Mouse (Mus musculus): ENCODE data around the gene Chrdl2. TPM values are rescaled to one million over a fixed set of nuclear protein-coding genes. Genes with fewer than 3 reads are reported as not detected.
"Not testable (repeated sequence)": the region's sequence is repeated elsewhere in the genome, so short reads cannot be mapped to it uniquely, and the experiment has no call there.

The Chrdl2 gene
- polyA plus RNA-seq, 1 experiment from 2014 or later, result 0.20 TPM

DNA sequence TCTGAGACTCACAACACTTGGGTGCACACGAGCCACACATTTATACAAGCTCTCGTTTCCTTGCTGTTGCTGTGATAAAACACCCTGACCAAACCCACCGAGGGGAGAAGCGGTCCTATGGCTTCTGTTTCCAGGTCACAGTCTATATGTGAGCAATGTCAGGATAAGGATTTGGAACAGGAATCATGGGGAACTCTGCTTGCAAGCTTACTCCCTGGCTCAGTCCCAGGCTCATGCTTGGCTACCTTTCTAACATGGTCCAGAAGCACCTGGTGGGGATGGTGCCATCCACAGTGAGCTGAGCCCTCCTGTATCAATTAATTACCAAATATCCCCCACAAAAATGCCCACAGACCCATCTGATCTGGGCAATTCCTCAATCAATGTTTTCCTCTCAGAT lies 36.8 kb upstream of the Chrdl2 start:
- 84% methylated on average over 4 of the region's 4 CpGs for WGBS
- Histone ChIP-seq H3K9ac (ENCODE audit: low read length) (no peak overlapping the region), H3K9me3 (ENCODE audit: control insufficient read depth, low read length) (no peaks in the 10 kb centered on the region), H3K4me3 (ENCODE audit: low read depth, low read length) (no peak overlapping the region), H3K27ac (ENCODE audit: low read depth, low read length) (no peak overlapping the region), H3K4me2 (ENCODE audit: low read depth) (no peak overlapping the region), H3K27me3 (ENCODE audit: control insufficient read depth, insufficient read depth, low read length) (no peaks in the 10 kb centered on the region), H3K4me1 (ENCODE audit: control insufficient read depth, insufficient read depth, low read length) (peaks cover 31% of the 10 kb centered on the region), H3K36me3 (ENCODE audit: control insufficient read depth, insufficient read depth, low read length) (no peaks in the 10 kb centered on the region)
- no peak for DNase-seq (ENCODE audit: low spot score)
- no peak for ATAC-seq (ENCODE audit: insufficient read depth, low FRiP score, low TSS enrichment)

DNA sequence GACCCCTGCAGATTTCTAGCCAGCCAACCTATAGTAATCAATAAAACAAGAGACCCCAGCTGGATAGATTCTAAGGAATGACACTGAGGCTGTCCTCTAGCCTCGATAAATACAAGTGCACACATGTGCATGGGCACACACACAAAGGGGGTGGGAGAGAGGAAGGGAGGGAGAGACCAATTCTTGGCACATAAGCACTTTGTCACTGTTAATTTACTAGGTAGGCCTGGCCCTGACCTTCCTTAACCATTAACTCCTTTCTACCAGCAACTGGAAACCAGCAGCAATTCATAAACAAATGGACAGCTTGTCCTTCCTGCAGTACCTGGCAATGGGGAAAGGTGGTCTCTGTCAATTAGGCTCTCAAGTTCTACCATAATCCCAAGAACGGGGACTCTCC lies 34.0 kb upstream of the Chrdl2 start:
- 60% methylated on average over 2 of the region's 2 CpGs for WGBS

DNA sequence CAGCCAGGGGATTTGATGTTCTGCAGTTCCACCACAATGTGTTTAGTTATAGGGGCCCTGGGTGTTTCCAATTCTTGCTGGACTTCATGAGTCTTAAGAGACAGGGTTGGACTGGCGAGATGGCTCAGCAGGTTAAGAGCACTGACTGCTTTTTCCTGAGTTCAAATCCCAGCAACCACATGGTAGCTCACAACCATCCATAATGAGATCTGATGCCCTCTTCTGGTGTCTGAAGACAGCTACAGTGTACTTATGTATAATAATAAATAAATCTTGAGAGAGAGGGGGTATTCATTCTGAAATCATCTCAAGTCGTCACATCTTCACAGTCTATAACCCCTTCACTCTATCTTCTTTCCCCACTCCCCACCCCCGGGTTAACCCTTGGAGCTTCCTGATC lies 33.1 kb upstream of the Chrdl2 start:
- not testable (repeated sequence) for ATAC-seq (ENCODE audit: insufficient read depth, low FRiP score, low TSS enrichment); H3K27ac ChIP-seq (ENCODE audit: low read depth, low read length); H3K9me3 ChIP-seq (ENCODE audit: control insufficient read depth, low read length); H3K4me3 ChIP-seq (ENCODE audit: low read depth, low read length); H3K9ac ChIP-seq (ENCODE audit: low read length); H3K27me3 ChIP-seq (ENCODE audit: control insufficient read depth, insufficient read depth, low read length); H3K4me1 ChIP-seq (ENCODE audit: control insufficient read depth, insufficient read depth, low read length); H3K4me2 ChIP-seq (ENCODE audit: low read depth); H3K36me3 ChIP-seq (ENCODE audit: control insufficient read depth, insufficient read depth, low read length); DNase-seq (ENCODE audit: low spot score)
- 80% methylated on average over 3 of the region's 3 CpGs for WGBS

More for the DNA sequence above, 34.0 kb upstream of the Chrdl2 start:
- Histone ChIP-seq H3K9ac (ENCODE audit: low read length) (no peak overlapping the region), H3K9me3 (ENCODE audit: control insufficient read depth, low read length) (no peaks in the 10 kb centered on the region), H3K27me3 (ENCODE audit: control insufficient read depth, insufficient read depth, low read length) (no peaks in the 10 kb centered on the region), H3K4me1 (ENCODE audit: control insufficient read depth, insufficient read depth, low read length) (peaks cover 9% of the 10 kb centered on the region; the same call in 1 of the 2 replicates), H3K4me3 (ENCODE audit: low read depth, low read length) (no peak overlapping the region), H3K4me2 (ENCODE audit: low read depth) (no peak overlapping the region), H3K27ac (ENCODE audit: low read depth, low read length) (no peak overlapping the region), H3K36me3 (ENCODE audit: control insufficient read depth, insufficient read depth, low read length) (no peaks in the 10 kb centered on the region)
- DNase-seq (ENCODE audit: low spot score) (no peak), ATAC-seq (ENCODE audit: insufficient read depth, low FRiP score, low TSS enrichment) (no peak)

DNA sequence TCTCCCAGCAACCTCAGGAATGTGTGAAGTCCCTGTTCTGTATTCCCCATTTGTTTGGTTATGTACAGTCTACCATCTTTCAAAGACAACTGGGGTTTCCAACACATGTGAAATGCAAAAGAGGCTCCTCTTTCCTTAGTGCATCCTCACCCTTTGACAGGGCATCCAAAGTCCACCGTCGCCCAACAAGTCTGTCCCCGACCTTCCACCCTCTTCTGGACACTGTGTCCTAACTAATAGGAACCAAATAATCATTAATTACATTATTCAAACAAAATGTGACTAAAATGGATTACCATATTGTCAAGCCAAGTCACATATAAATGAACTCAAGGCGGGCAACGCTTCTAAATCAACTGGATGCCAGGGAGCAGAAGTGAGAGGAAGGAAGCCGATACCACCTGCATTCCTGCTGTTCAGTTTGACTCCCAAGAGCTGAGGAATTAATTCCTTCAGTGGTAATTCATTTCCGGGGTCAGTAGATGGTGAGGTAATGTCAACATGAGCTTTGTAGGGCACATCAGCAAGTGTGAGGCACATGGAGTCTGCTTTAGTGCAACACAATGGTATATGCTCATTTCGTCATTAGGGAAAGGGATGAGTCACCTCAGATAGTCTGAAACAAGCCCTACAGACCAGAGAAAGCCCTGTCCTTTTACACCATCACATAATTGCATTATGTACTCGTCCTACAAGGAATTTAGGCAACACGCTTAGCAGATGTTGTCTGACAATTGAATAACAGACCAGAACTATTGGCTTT lies 31.6 kb upstream of the Chrdl2 start:
- Histone ChIP-seq H3K36me3 (ENCODE audit: control insufficient read depth, insufficient read depth, low read length) (no peaks in the 10 kb centered on the region), H3K9ac (ENCODE audit: low read length) (no peak overlapping the region), H3K4me3 (ENCODE audit: low read depth, low read length) (no peak overlapping the region), H3K27ac (ENCODE audit: low read depth, low read length) (no peak overlapping the region), H3K27me3 (ENCODE audit: control insufficient read depth, insufficient read depth, low read length) (no peaks in the 10 kb centered on the region), H3K4me1 (ENCODE audit: control insufficient read depth, insufficient read depth, low read length) (peaks cover 15% of the 10 kb centered on the region), H3K4me2 (ENCODE audit: low read depth) (no peak overlapping the region), H3K9me3 (ENCODE audit: control insufficient read depth, low read length) (no peaks in the 10 kb centered on the region)
- ATAC-seq (ENCODE audit: insufficient read depth, low FRiP score, low TSS enrichment) (no peak), DNase-seq (ENCODE audit: low spot score) (no peak)
- WGBS, result 72% methylated on average over 10 of the region's 10 CpGs

DNA sequence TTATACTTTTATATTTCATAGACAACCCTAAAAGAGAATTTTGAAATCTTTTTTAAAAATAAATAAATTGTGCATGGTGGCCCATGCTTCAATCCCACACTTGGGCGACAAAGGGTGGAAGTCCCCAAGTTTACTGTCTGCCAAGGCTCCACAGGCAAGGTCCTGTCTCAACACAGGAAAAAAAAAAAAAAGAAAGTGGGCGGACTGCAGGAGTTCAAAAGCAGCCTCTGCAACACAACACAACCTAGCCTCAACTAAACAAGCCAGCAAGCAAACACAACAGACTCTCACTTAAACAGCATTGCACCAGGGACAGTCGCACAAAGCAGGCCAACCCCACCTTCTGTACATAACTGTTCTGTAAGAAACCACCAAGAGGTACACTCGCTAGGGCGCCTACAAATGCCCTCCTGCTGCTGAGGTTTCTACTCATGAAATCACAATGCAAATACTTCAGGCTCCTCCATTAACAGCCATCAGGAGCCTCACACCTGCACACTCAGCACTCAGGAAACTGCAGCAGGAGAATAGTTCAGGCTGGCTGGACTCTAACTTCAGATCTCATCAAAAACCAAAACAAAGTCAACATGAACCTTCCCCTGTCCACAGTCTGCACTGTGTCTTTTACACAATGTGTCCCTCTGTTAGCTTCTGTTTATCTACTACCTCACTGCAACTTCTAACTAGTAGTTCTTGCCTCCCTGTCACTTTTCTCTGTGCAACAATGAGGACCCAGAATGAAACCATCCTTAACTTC lies 30.0 kb upstream of the Chrdl2 start:
- Histone ChIP-seq H3K27me3 (ENCODE audit: control insufficient read depth, insufficient read depth, low read length) (no peaks in the 10 kb centered on the region), H3K27ac (ENCODE audit: low read depth, low read length) (no peak overlapping the region), H3K4me3 (ENCODE audit: low read depth, low read length) (no peak overlapping the region), H3K9ac (ENCODE audit: low read length) (no peak overlapping the region), H3K36me3 (ENCODE audit: control insufficient read depth, insufficient read depth, low read length) (no peaks in the 10 kb centered on the region), H3K4me1 (ENCODE audit: control insufficient read depth, insufficient read depth, low read length) (peaks cover 15% of the 10 kb centered on the region), H3K4me2 (ENCODE audit: low read depth) (no peak overlapping the region), H3K9me3 (ENCODE audit: control insufficient read depth, low read length) (no peaks in the 10 kb centered on the region)
- ATAC-seq (ENCODE audit: insufficient read depth, low FRiP score, low TSS enrichment) (no peak), DNase-seq (ENCODE audit: low spot score) (no peak)
- WGBS, result 92% methylated on average over 5 of the region's 5 CpGs

DNA sequence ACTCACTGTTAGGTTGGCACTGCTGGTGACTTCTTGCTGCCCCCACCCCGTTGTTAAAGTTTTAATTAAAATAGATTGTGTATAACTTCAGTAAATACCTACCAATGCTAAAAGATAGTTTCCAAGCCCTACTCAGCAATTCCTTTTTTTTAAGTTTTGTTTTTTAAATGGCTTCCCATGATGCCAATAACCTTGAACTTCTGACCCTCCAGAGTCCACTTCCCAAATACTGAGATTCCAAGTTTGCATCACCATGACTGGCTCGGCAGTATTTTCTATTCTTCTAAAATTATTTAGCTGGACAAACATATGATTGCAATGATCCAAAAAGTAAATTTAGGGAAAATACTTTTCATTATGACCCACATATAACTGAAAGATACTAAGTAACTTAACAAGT lies 27.9 kb upstream of the Chrdl2 start:
- WGBS, result 91% methylated on average over 2 of the region's 2 CpGs
- Histone ChIP-seq H3K27me3 (ENCODE audit: control insufficient read depth, insufficient read depth, low read length) (no peaks in the 10 kb centered on the region), H3K9me3 (ENCODE audit: control insufficient read depth, low read length) (no peaks in the 10 kb centered on the region), H3K4me1 (ENCODE audit: control insufficient read depth, insufficient read depth, low read length) (peaks cover 13% of the 10 kb centered on the region), H3K36me3 (ENCODE audit: control insufficient read depth, insufficient read depth, low read length) (no peaks in the 10 kb centered on the region), H3K27ac (ENCODE audit: low read depth, low read length) (no peak overlapping the region), H3K4me2 (ENCODE audit: low read depth) (no peak overlapping the region), H3K4me3 (ENCODE audit: low read depth, low read length) (no peak overlapping the region), H3K9ac (ENCODE audit: low read length) (no peak overlapping the region)
- ATAC-seq (ENCODE audit: insufficient read depth, low FRiP score, low TSS enrichment), result no peak
- DNase-seq (ENCODE audit: low spot score), result no peak

DNA sequence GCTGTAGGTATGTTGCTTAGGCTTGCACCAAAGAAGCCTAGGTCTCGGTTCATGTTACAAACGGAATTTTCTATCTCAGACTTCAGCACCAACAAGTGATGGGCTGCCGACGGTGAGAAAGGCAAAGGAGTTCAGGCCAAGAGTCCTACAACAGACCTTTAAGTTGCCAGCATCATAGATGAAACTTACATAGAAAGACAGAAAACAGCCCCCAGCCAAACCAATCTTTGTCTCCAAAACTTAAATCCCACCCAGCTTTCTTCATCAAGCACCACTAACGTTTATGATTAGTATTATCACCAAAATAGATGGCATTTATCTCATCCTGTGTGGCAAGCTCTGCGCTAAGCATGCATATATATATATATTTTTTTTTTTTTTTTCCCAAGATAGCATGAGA lies 26.9 kb upstream of the Chrdl2 start:
- no peak for DNase-seq (ENCODE audit: low spot score)
- Histone ChIP-seq H3K4me3 (ENCODE audit: low read depth, low read length) (peak overlapping the region; percentile 92), H3K9ac (ENCODE audit: low read length) (peak overlapping the region; percentile 96), H3K9me3 (ENCODE audit: control insufficient read depth, low read length) (no peaks in the 10 kb centered on the region), H3K27me3 (ENCODE audit: control insufficient read depth, insufficient read depth, low read length) (no peaks in the 10 kb centered on the region), H3K4me2 (ENCODE audit: low read depth) (peak overlapping the region; percentile 70), H3K4me1 (ENCODE audit: control insufficient read depth, insufficient read depth, low read length) (peaks cover 10% of the 10 kb centered on the region), H3K27ac (ENCODE audit: low read depth, low read length) (peak overlapping the region; percentile 82), H3K36me3 (ENCODE audit: control insufficient read depth, insufficient read depth, low read length) (no peaks in the 10 kb centered on the region)
- WGBS, result 9% methylated on average over 6 of the region's 6 CpGs
- no peak for ATAC-seq (ENCODE audit: insufficient read depth, low FRiP score, low TSS enrichment)

DNA sequence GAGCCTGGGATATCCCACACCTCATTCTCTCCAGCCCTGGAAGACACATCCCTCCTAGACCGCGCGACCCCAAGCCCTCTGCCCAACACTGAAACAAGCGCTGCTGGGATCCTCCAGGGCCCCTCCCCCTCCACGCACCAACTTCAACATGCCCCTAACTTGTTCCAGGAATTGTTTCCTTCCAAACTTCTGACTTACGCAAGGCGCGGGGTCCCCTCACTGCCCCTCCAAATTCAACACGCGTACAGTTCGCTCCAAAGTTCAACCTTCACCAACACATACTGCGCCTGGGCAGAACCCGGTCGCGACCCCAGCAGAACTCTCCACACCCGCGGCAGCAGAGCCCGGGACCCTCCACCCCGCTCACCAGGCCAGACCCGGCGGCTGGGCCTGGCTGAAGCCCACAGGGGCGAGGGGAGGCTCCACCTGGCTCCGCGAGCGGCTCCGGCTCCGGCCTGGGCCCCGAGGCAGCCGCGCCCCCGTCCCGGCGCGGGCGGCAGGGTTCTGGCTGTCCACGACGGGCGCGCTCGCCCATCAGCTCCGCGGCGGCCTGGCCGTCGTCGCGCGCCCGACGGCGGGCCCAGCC lies 26.3 kb upstream of the Chrdl2 start:
- peak overlapping the region; percentile 70 for H3K4me2 ChIP-seq (ENCODE audit: low read depth)
- WGBS, result under 1% methylated on average over 39 of the region's 51 CpGs
- DNase-seq (ENCODE audit: low spot score) (peak; percentile 70), ATAC-seq (ENCODE audit: insufficient read depth, low FRiP score, low TSS enrichment) (peak; percentile 78)
- no peaks in the 10 kb centered on the region for H3K36me3 ChIP-seq (ENCODE audit: control insufficient read depth, insufficient read depth, low read length)
- peak overlapping the region; percentile 92 for H3K4me3 ChIP-seq (ENCODE audit: low read depth, low read length)
- no peaks in the 10 kb centered on the region for H3K9me3 ChIP-seq (ENCODE audit: control insufficient read depth, low read length)
- no peaks in the 10 kb centered on the region for H3K27me3 ChIP-seq (ENCODE audit: control insufficient read depth, insufficient read depth, low read length)
- peaks cover 6% of the 10 kb centered on the region; the same call in 1 of the 2 replicates for H3K4me1 ChIP-seq (ENCODE audit: control insufficient read depth, insufficient read depth, low read length)
- peak overlapping the region; percentile 96 for H3K9ac ChIP-seq (ENCODE audit: low read length)
- H3K27ac ChIP-seq (ENCODE audit: low read depth, low read length), result peak overlapping the region; percentile 82
